Mouse (Mus musculus): ENCODE measurements at regions not wholly inside any gene's neighbourhood (a gene's known extent, or its start where the extent isn't known, plus 50 kb on each side); places are given as distances from the start of the nearest gene placed in this dataset.

GRCm38 (mm10) chr1:30536989-30537975 lies 336.4 kb downstream of the Phf3 start:
- H3K27ac ChIP-seq (ENCODE audit: insufficient read depth, low read depth, low read length, poor library complexity, severe bottlenecking): no peak overlapping the region
- TF ChIP-seq CHD2 (IDR thresholded peaks at IDR 0.05; ENCODE audit: low read depth, low read length) (no peak), HCFC1 (IDR thresholded peaks at IDR 0.05; ENCODE audit: borderline replicate concordance, insufficient read depth, low read length) (no peak), ZNF384 (IDR thresholded peaks at IDR 0.05; ENCODE audit: low read depth, low read length) (no peak), MAFK (IDR thresholded peaks at IDR 0.05; ENCODE audit: insufficient read depth, low read depth, low read length) (no peak), ZC3H11A (IDR thresholded peaks at IDR 0.05; ENCODE audit: borderline replicate concordance, low read depth, low read length) (no peak)
- no peaks in the 10 kb centered on the region for H3K36me3 ChIP-seq (ENCODE audit: control insufficient read depth, insufficient read depth, low read length, poor library complexity, severe bottlenecking)
- no peak for DNase-seq (ENCODE audit: low read depth, low spot score)
- in situ Hi-C loops (cut with MboI; ENCODE audit: low sequenced_read_pairs in 2 of 2, unreplicated experiment in 2 of 2): no loop called here
- no peak overlapping the region for H3K9ac ChIP-seq (ENCODE audit: insufficient read depth, low read depth, low read length, poor library complexity, severe bottlenecking)
- H3K4me1 ChIP-seq (ENCODE audit: control insufficient read depth in 2 of 2, insufficient read depth in 2 of 2, low read length in 2 of 2, poor library complexity in 1 of 2): no peaks in the 10 kb centered on the region
- H3K4me3 ChIP-seq (ENCODE audit: insufficient read depth in 1 of 2, low read depth in 1 of 2, low read length in 2 of 2, poor library complexity in 1 of 2, severe bottlenecking in 1 of 2): no peak overlapping the region
- H3K9me3 ChIP-seq (ENCODE audit: control insufficient read depth, insufficient read depth, low read depth, low read length): no peaks in the 10 kb centered on the region

DNA sequence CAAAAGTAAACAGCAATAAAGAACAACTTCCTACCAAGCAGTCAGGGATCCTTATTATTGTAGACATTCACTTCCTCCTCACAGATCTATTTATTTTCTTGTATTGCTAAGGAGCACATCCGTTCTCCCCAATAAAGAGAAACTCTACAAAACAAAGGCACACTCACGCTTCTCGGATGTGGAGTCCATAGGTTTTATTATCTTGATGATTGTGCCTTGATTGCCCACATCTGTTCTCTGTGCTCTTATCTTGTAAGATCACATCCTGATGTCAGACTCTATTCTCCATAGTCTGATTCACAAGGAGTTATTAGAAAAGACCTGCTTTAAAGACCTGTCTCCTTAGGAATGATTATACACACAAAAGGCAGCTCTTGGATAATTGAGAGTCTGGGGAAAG lies 356.4 kb downstream of the Phf3 start:
- no peak overlapping the region for H3K27ac ChIP-seq (ENCODE audit: insufficient read depth, low read depth, low read length, poor library complexity, severe bottlenecking)
- no peaks in the 10 kb centered on the region for H3K9me3 ChIP-seq (ENCODE audit: control insufficient read depth, insufficient read depth, low read depth, low read length)
- TF ChIP-seq MAFK (IDR thresholded peaks at IDR 0.05; ENCODE audit: insufficient read depth, low read depth, low read length) (no peak), ZNF384 (IDR thresholded peaks at IDR 0.05; ENCODE audit: low read depth, low read length) (no peak)
- no peak overlapping the region for H3K9ac ChIP-seq (ENCODE audit: insufficient read depth, low read depth, low read length, poor library complexity, severe bottlenecking)
- no peak overlapping the region for H3K4me3 ChIP-seq (ENCODE audit: insufficient read depth in 1 of 2, low read depth in 1 of 2, low read length in 2 of 2, poor library complexity in 1 of 2, severe bottlenecking in 1 of 2)
- H3K4me1 ChIP-seq (ENCODE audit: control insufficient read depth in 2 of 2, insufficient read depth in 2 of 2, low read length in 2 of 2, poor library complexity in 1 of 2): peaks cover 0 to 1% of the 10 kb centered on the region in 2 experiments; a peak in 1 of 4 replicates
- no peaks in the 10 kb centered on the region for H3K36me3 ChIP-seq (ENCODE audit: control insufficient read depth, insufficient read depth, low read length, poor library complexity, severe bottlenecking)
- no peak for DNase-seq (ENCODE audit: low read depth, low spot score)
- in situ Hi-C loops (cut with MboI; ENCODE audit: low sequenced_read_pairs in 2 of 2, unreplicated experiment in 2 of 2): no loop called here

- Histone ChIP-seq H3K9me3 (ENCODE audit: control insufficient read depth, insufficient read depth, low read depth, low read length) (no peaks in the 10 kb centered on the region), H3K4me1 (ENCODE audit: control insufficient read depth in 2 of 2, insufficient read depth in 2 of 2, low read length in 2 of 2, poor library complexity in 1 of 2) (peaks cover 0 to 1% of the 10 kb centered on the region in 2 experiments; a peak in 1 of 4 replicates), H3K9ac (ENCODE audit: insufficient read depth, low read depth, low read length, poor library complexity, severe bottlenecking) (no peak overlapping the region), H3K36me3 (ENCODE audit: control insufficient read depth, insufficient read depth, low read length, poor library complexity, severe bottlenecking) (no peaks in the 10 kb centered on the region), H3K4me3 (ENCODE audit: insufficient read depth in 1 of 2, low read depth in 1 of 2, low read length in 2 of 2, poor library complexity in 1 of 2, severe bottlenecking in 1 of 2) (no peak overlapping the region), H3K27ac (ENCODE audit: insufficient read depth, low read depth, low read length, poor library complexity, severe bottlenecking) (no peak overlapping the region)
- in situ Hi-C loops (cut with MboI; ENCODE audit: low sequenced_read_pairs in 2 of 2, unreplicated experiment in 2 of 2): no loop called here
- TF ChIP-seq ZNF384 (IDR thresholded peaks at IDR 0.05; ENCODE audit: low read depth, low read length) (no peak), ZC3H11A (IDR thresholded peaks at IDR 0.05; ENCODE audit: borderline replicate concordance, low read depth, low read length) (no peak), HCFC1 (IDR thresholded peaks at IDR 0.05; ENCODE audit: borderline replicate concordance, insufficient read depth, low read length) (no peak), MAFK (IDR thresholded peaks at IDR 0.05; ENCODE audit: insufficient read depth, low read depth, low read length) (no peak), CHD2 (IDR thresholded peaks at IDR 0.05; ENCODE audit: low read depth, low read length) (no peak)
- no peak for DNase-seq (ENCODE audit: low read depth, low spot score)
These were observed 357.9 kb downstream of the Phf3 start for GRCm38 (mm10) chr1:30515846-30516245.

DNA sequence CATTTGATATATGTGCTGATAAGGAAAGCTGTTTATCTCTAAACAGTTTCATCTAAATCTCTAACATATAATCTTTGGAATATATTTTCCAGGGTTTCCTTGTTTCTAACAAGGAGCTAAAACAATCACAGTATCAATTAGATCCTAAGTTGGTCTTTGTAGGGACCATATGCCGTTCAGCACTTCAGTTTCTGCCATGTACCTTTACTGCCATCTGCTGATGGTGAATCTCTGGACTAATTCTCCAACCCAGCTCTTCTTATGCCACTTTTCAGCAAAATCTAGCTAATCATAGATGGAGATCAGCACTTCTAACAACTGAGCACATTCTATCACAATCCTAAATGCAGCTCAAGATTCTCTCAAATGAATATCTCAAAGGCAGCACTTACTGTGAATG lies 370.5 kb downstream of the Phf3 start:
- Histone ChIP-seq H3K9ac (ENCODE audit: insufficient read depth, low read depth, low read length, poor library complexity, severe bottlenecking) (no peak overlapping the region), H3K4me1 (ENCODE audit: control insufficient read depth in 2 of 2, insufficient read depth in 2 of 2, low read length in 2 of 2, poor library complexity in 1 of 2) (no peaks in the 10 kb centered on the region), H3K4me3 (ENCODE audit: insufficient read depth in 1 of 2, low read depth in 1 of 2, low read length in 2 of 2, poor library complexity in 1 of 2, severe bottlenecking in 1 of 2) (no peak overlapping the region), H3K36me3 (ENCODE audit: control insufficient read depth, insufficient read depth, low read length, poor library complexity, severe bottlenecking) (no peaks in the 10 kb centered on the region), H3K27ac (ENCODE audit: insufficient read depth, low read depth, low read length, poor library complexity, severe bottlenecking) (no peak overlapping the region), H3K9me3 (ENCODE audit: control insufficient read depth, insufficient read depth, low read depth, low read length) (no peaks in the 10 kb centered on the region)
- no peak for DNase-seq (ENCODE audit: low read depth, low spot score)
- in situ Hi-C loops (cut with MboI; ENCODE audit: low sequenced_read_pairs in 2 of 2, unreplicated experiment in 2 of 2): no loop called here
- TF ChIP-seq ZC3H11A (IDR thresholded peaks at IDR 0.05; ENCODE audit: borderline replicate concordance, low read depth, low read length): no peak
- no peak for TF ChIP-seq ZNF384 (IDR thresholded peaks at IDR 0.05; ENCODE audit: low read depth, low read length)
- TF ChIP-seq CHD2 (IDR thresholded peaks at IDR 0.05; ENCODE audit: low read depth, low read length): no peak
- TF ChIP-seq HCFC1 (IDR thresholded peaks at IDR 0.05; ENCODE audit: borderline replicate concordance, insufficient read depth, low read length): no peak
- TF ChIP-seq MAFK (IDR thresholded peaks at IDR 0.05; ENCODE audit: insufficient read depth, low read depth, low read length): no peak

Measured in ES-E14 (cell line).